Mouse (Mus musculus) embryonic facial prominence, embryonic 12.5 days (tissue): ENCODE results near the gene Slco4a1. TPM values are rescaled to one million over a fixed set of nuclear protein-coding genes. Genes with fewer than 3 reads are reported as not detected.

ENCODE experiments used
- ATAC-seq: fragments of 200-750 bp; cut with Nextera tagmentation; 2 replicates; pipeline ENCODE4 v1.8.0; 2017; ENCODE audit not compliant: insufficient number of reproducible peaks, insufficient read depth, low FRiP score, low TSS enrichment
- H3K27ac ChIP-seq: fragments of 300-500 bp; sonication (generic); 2 replicates; pipeline ENCODE4 v1.5.1; 2016; ENCODE audit warnings: mild to moderate bottlenecking
- H3K27me3 ChIP-seq: fragments of 300-500 bp; sonication (generic); 2 replicates; pipeline ENCODE4 v1.6.1; 2016; ENCODE audit warnings: mild to moderate bottlenecking, moderate library complexity
- H3K36me3 ChIP-seq: fragments of 300-500 bp; sonication (generic); 2 replicates; pipeline ENCODE4 v1.6.1; 2016; ENCODE audit warnings: mild to moderate bottlenecking
- H3K4me1 ChIP-seq: fragments of 300-500 bp; sonication (generic); 2 replicates; pipeline ENCODE4 v1.6.1; 2016
- H3K4me2 ChIP-seq: fragments of 300-500 bp; sonication (generic); replicated peaks from 2 replicates; pipeline ENCODE4 v1.6.1; 2016; ENCODE audit warnings: mild to moderate bottlenecking, moderate library complexity
- H3K4me3 ChIP-seq: fragments of 300-500 bp; sonication (generic); 2 replicates; pipeline ENCODE4 v1.5.1; 2016; ENCODE audit warnings: mild to moderate bottlenecking
- H3K9ac ChIP-seq: fragments of 300-500 bp; sonication (generic); 2 replicates; pipeline ENCODE4 v1.6.1; 2016; ENCODE audit warnings: mild to moderate bottlenecking, moderate library complexity
- H3K9me3 ChIP-seq: fragments of 300-500 bp; sonication (generic); 2 replicates; pipeline ENCODE4 v1.6.1; 2016; ENCODE audit warnings: mild to moderate bottlenecking, moderate library complexity
- WGBS: fragments of 180-500 bp; shearing (Covaris S2); methylation state at CpG from one replicate; pipeline ENCODE4 v1.1.7; 2016; 5-methylcytosine and 5-hydroxymethylcytosine counted together
- polyA plus RNA-seq: library from polyadenylated mRNA; unstranded; fragments of >200 nt; fragmentation: Nextera tagmentation; extraction: Ambion mirVana; gene quantifications from 2 replicates; pipeline ENCODE4 v1.2.1, GENCODE M21; 2016

Slco4a1 gene
- polyA plus RNA-seq, 1 experiment from 2014 or later = 2.0 TPM

- H3K4me1 ChIP-seq = peaks cover 19% of the 10 kb centered on the region; the same call in 1 of the 2 replicates
- WGBS = 41% methylated on average over 13 of the region's 13 CpGs
- H3K27me3 ChIP-seq = no peaks in the 10 kb centered on the region
- H3K27ac ChIP-seq = no peak overlapping the region
- no peaks in the 10 kb centered on the region for H3K9me3 ChIP-seq
- no peak overlapping the region for H3K4me2 ChIP-seq
- no peak overlapping the region for H3K4me3 ChIP-seq
- peak overlapping the region; percentile 3; the same call in 1 of the 2 replicates for H3K9ac ChIP-seq
- no peaks in the 10 kb centered on the region for H3K36me3 ChIP-seq
- ATAC-seq = no peak
Measured at GRCm38 (mm10) chr2:180511875-180512661, 56.0 kb downstream of the Slco4a1 start.

DNA sequence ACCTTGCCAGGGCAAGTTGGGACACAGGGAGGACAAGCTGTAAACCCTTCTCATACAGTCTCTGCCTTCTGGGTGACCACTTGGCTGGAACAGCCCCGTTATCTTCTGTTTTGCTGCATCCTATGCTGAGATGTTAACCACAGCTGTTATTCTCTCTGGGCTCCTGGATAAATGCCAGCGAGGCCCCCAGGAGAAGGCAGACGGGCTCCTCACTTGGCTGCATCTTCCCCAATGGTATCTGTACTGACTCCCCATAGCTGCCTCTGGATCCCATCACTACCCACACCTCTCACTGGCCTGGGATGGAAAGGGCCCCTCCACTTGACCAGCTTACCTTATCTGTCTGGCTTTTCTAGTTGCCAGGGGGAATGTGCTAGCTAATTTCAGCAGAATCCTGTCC, 57.0 kb downstream of the Slco4a1 start:
- ATAC-seq = no peak
- no peaks in the 10 kb centered on the region for H3K27me3 ChIP-seq
- 68% methylated on average over 3 of the region's 3 CpGs for WGBS
- H3K36me3 ChIP-seq = no peaks in the 10 kb centered on the region
- no peak overlapping the region for H3K4me3 ChIP-seq
- no peaks in the 10 kb centered on the region for H3K9me3 ChIP-seq
- peaks cover 19% of the 10 kb centered on the region; the same call in 1 of the 2 replicates for H3K4me1 ChIP-seq
- peak overlapping the region; percentile 3; the same call in 1 of the 2 replicates for H3K9ac ChIP-seq
- H3K4me2 ChIP-seq = no peak overlapping the region
- no peak overlapping the region for H3K27ac ChIP-seq

- H3K27me3 ChIP-seq = no peaks in the 10 kb centered on the region
- H3K36me3 ChIP-seq = no peaks in the 10 kb centered on the region
- no peak overlapping the region for H3K4me2 ChIP-seq
- ATAC-seq = no peak
- no peak overlapping the region for H3K4me3 ChIP-seq
- no peak overlapping the region for H3K27ac ChIP-seq
- H3K9me3 ChIP-seq = no peaks in the 10 kb centered on the region
- H3K9ac ChIP-seq = no peak overlapping the region
- peaks cover 19% of the 10 kb centered on the region; the same call in 1 of the 2 replicates for H3K4me1 ChIP-seq
- 44% methylated on average over 4 of the region's 4 CpGs for WGBS
Measured at GRCm38 (mm10) chr2:180513835-180514234, 57.8 kb downstream of the Slco4a1 start.

DNA sequence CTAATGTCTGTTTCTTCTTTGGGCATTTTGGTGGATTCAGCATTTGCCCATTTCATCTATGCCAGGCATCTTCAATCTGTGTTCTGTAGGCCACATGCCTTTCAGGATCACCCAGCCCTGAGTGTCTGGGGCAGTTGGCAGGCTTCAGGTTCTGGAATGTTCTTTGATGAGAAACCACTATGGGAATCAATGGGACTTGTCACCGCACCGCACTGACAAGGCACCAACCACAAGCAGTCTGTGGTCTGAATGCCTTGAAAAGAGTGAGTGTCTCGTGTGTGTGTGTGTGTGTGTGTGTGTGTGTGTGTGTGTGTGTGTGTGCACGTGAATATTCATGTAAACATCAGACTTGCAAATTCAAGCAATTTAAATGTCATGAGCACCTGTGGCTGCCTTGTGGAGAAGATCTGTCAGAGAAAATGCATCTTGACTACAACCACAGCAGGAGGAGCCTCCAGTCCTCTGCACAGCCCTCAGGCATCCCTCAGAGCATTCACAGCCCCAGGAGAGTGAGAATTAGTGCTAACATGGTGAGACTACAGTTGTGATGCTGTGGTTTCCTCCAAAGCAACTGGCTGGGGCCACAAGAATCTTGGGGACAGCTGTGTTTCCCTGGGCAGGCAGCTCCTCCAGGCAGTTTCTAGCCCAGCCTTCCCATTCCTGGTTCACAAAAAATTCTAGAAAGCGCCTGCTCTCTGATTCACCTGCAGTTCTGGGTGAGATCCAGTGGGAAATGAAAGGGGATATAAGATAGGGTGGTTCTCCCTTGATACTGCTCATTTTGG, 65.6 kb downstream of the Slco4a1 start:
- Histone ChIP-seq H3K27me3 (peaks cover 6% of the 10 kb centered on the region; the same call in 1 of the 2 replicates), H3K4me2 (no peak overlapping the region), H3K9ac (no peak overlapping the region), H3K27ac (no peak overlapping the region), H3K4me1 (no peaks in the 10 kb centered on the region), H3K9me3 (no peaks in the 10 kb centered on the region), H3K36me3 (no peaks in the 10 kb centered on the region), H3K4me3 (no peak overlapping the region)
- WGBS = 74% methylated on average over 5 of the region's 5 CpGs
- ATAC-seq = no peak

DNA sequence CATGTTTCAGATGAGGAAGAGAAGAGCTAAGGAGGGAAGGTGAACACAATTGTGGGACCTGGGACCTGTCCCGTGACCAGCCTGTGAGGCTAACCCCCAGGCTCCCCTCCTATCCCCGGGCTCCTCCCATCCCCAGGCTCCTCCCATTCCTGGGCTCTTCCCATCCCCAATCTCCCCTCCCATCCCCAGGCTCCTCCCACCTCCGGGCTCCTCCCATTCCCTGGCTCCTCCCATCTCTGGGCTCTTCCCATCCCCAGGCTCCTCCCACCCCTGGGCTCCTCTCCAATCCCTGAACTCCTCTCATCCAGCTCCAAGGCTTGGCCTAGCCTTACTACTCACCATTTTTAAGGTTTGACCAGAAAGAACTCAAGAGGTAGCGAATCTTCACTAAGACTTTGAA, 66.8 kb downstream of the Slco4a1 start:
- Histone ChIP-seq H3K27ac (no peak overlapping the region), H3K9ac (no peak overlapping the region), H3K9me3 (no peaks in the 10 kb centered on the region), H3K4me2 (no peak overlapping the region), H3K27me3 (peaks cover 14% of the 10 kb centered on the region; the same call in 1 of the 2 replicates), H3K4me3 (no peak overlapping the region), H3K4me1 (no peaks in the 10 kb centered on the region), H3K36me3 (no peaks in the 10 kb centered on the region)
- whole genome bisulfite sequencing = 60% methylated on average over 4 of the region's 4 CpGs
- ATAC-seq = no peak

Other genes with a start within 250 kb of the Slco4a1 start
- gene Lama5, start 230.4 kb upstream of the Slco4a1 start, polyA plus RNA-seq = 14.2 and 16.7 TPM in 2 replicates
- gene Rps21, start 198.9 kb upstream of the Slco4a1 start, polyA plus RNA-seq = 523 and 574 TPM in 2 replicates
- 21.2 and 23.5 TPM in 2 replicates for gene Cables2, start 182.7 kb upstream of the Slco4a1 start, polyA plus RNA-seq
- 0.77 and 1.3 TPM in 2 replicates for gene Rbbp8nl, start 166.4 kb upstream of the Slco4a1 start, polyA plus RNA-seq
- gene Gata5, start 121.5 kb upstream of the Slco4a1 start, polyA plus RNA-seq = 0.09 TPM in 2 replicates
- gene Ntsr1, start 43.7 kb downstream of the Slco4a1 start, polyA plus RNA-seq = 0.25 and 0.55 TPM in 2 replicates
- 40.0 and 41.5 TPM in 2 replicates for gene Mrgbp, start 125.1 kb downstream of the Slco4a1 start, polyA plus RNA-seq
- gene Ogfr, start 133.0 kb downstream of the Slco4a1 start, polyA plus RNA-seq = 97.7 and 104 TPM in 2 replicates
- 124 and 159 TPM in 2 replicates for gene Col9a3, start 141.5 kb downstream of the Slco4a1 start, polyA plus RNA-seq
- 0.26 and 0.32 TPM in 2 replicates for gene Tcfl5, start 186.5 kb downstream of the Slco4a1 start, polyA plus RNA-seq